Mouse (Mus musculus): Measurements from ENCODE around the gene Pigc. TPM values are rescaled to one million over a fixed set of nuclear protein-coding genes. Genes with fewer than 3 reads are reported as not detected.

Pigc gene
- polyA plus RNA-seq, 1 experiment from 2014 or later: 42.2 TPM

- no peak for ATAC-seq (ENCODE audit: low FRiP score, low TSS enrichment)
- peak overlapping the region; percentile 5; the same call in 1 of the 2 replicates for H3K9ac ChIP-seq (ENCODE audit: low read depth, low read length)
Observed at GRCm38 (mm10) chr1:162009086-162009485, 40.1 kb downstream of the Pigc start.

DNA sequence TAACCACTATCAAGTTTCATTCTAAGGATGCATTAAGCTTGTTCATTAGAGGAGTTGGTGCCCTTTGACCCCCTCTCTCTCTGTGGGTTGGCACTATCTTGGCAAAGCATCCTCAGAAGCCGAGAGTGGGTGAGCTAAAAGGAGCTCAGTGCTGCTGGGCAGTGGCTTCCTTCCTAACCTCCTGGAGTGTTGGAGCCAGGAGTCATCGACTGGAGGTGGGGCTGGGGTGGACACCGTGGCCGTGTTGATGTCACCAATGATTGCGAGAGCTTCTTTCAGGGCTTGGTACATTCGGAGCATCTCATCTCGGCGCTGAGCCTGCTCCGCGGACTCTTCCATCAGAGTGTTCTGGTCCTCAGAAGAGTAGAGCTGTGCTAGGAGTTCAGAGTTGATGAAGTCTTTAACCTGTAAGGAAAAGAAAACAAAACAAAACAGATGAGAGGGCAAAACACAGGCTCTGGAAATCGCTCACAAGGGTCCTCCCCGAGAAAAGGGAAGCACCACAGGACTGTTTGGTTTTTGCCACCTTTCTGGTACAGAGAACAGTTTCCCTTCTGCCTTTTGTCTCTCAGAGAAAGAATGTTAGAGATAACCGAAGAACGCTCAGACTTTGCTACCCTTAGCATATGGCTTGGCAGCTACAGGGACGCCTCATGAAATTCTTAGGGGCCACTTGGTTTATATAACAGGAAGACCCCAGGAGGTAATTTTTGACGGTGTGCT, 42.7 kb downstream of the Pigc start:
- H3K36me3 ChIP-seq (ENCODE audit: control insufficient read depth, insufficient read depth, low read length): no peaks in the 10 kb centered on the region
- 0 out of 2 replicates have a peak overlapping the region, but pooled peaks have one; percentile 2 for H3K27ac ChIP-seq (ENCODE audit: low read depth, low read length)
- 71% methylated on average over 16 of the region's 16 CpGs for WGBS
- no peak overlapping the region for H3K4me3 ChIP-seq (ENCODE audit: low read length)
- no peak overlapping the region for H3K9ac ChIP-seq (ENCODE audit: low read depth, low read length)
- no peak for ATAC-seq (ENCODE audit: low FRiP score, low TSS enrichment)
- no peak overlapping the region for H3K4me2 ChIP-seq (replicated peaks; ENCODE audit: low read depth, low read length)
- peaks cover 44% of the 10 kb centered on the region for H3K4me1 ChIP-seq (ENCODE audit: control insufficient read depth, insufficient read depth, low read length)
- H3K27me3 ChIP-seq (ENCODE audit: control insufficient read depth, insufficient read depth, low read length): no peaks in the 10 kb centered on the region
- H3K9me3 ChIP-seq (ENCODE audit: control insufficient read depth, low read length): no peaks in the 10 kb centered on the region

More at GRCm38 (mm10) chr1:162009086-162009485, 40.1 kb downstream of the Pigc start:
- H3K4me2 ChIP-seq (replicated peaks; ENCODE audit: low read depth, low read length): no peak overlapping the region
- H3K36me3 ChIP-seq (ENCODE audit: control insufficient read depth, insufficient read depth, low read length): no peaks in the 10 kb centered on the region
- H3K27ac ChIP-seq (ENCODE audit: low read depth, low read length): peak overlapping the region; percentile 75
- H3K27me3 ChIP-seq (ENCODE audit: control insufficient read depth, insufficient read depth, low read length): no peaks in the 10 kb centered on the region
- H3K9me3 ChIP-seq (ENCODE audit: control insufficient read depth, low read length): no peaks in the 10 kb centered on the region
- no peak overlapping the region for H3K4me3 ChIP-seq (ENCODE audit: low read length)
- 33% methylated on average over 8 of the region's 8 CpGs for WGBS
- H3K4me1 ChIP-seq (ENCODE audit: control insufficient read depth, insufficient read depth, low read length): peaks cover 40% of the 10 kb centered on the region

DNA sequence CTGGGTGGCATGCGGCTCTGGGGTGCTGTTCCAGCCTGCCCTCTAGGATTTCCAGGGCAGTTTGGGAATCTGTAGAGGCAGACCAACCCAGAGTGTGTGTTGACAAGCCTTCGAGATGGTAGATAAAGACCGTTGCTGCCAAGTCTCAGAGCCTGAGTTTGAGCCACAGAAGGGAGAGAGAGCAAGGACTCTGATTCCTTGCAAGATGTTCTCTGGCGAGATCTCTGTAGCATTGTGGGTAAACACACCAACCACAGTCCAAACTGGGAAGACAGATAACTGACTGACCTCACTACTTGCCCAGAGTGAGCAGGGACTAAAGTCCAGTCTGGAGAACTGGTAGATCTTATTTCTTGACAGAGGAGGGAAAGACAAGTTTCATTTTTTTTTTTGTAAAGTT, 44.6 kb downstream of the Pigc start:
- Histone ChIP-seq H3K4me3 (ENCODE audit: low read length) (no peak overlapping the region), H3K27ac (ENCODE audit: low read depth, low read length) (no peak overlapping the region; the same call in 1 of the 2 replicates), H3K4me1 (ENCODE audit: control insufficient read depth, insufficient read depth, low read length) (peaks cover 48% of the 10 kb centered on the region), H3K36me3 (ENCODE audit: control insufficient read depth, insufficient read depth, low read length) (no peaks in the 10 kb centered on the region), H3K9me3 (ENCODE audit: control insufficient read depth, low read length) (no peaks in the 10 kb centered on the region), H3K9ac (ENCODE audit: low read depth, low read length) (no peak overlapping the region), H3K27me3 (ENCODE audit: control insufficient read depth, insufficient read depth, low read length) (no peaks in the 10 kb centered on the region), H3K4me2 (replicated peaks; ENCODE audit: low read depth, low read length) (no peak overlapping the region)
- no peak for ATAC-seq (ENCODE audit: low FRiP score, low TSS enrichment)
- WGBS: 77% methylated on average over 4 of the region's 4 CpGs

DNA sequence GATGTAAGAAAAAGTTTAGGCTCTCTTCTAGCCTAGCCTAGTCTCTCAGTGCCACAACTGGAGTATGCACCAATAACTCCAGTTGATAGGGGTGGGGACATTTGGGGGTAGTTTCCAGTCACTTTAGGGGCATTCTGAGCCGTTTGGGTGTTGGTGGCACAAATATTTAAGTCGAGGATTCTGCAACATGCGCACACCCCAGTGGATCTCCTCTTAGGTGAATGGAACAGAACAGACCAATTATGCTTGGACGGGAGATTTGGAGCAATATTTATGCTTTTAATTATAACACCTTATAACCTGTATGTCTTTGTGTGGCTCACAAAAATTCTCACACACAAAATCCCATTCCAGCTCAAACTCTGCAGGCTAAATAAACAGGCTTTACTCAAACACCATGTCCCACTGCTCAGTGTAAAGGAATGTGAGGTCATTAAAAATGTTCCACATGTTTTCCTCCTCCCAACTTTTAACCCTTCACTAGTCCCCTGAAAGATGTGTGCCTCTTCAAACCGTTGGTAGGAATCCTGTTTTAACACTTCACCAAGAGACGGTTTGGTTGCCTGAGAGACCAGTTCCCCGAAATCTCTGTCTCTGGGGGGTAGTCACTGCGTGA, 46.4 kb downstream of the Pigc start:
- H3K4me2 ChIP-seq (replicated peaks; ENCODE audit: low read depth, low read length): no peak overlapping the region
- H3K27ac ChIP-seq (ENCODE audit: low read depth, low read length): peak overlapping the region; percentile 79; the same call in 1 of the 2 replicates
- no peak overlapping the region for H3K4me3 ChIP-seq (ENCODE audit: low read length)
- no peaks in the 10 kb centered on the region for H3K9me3 ChIP-seq (ENCODE audit: control insufficient read depth, low read length)
- no peaks in the 10 kb centered on the region for H3K36me3 ChIP-seq (ENCODE audit: control insufficient read depth, insufficient read depth, low read length)
- peaks cover 44% of the 10 kb centered on the region for H3K4me1 ChIP-seq (ENCODE audit: control insufficient read depth, insufficient read depth, low read length)
- 42% methylated on average over 8 of the region's 8 CpGs for WGBS
- ATAC-seq (ENCODE audit: low FRiP score, low TSS enrichment): 0 out of 2 replicates have a peak, but pooled peaks have one; percentile 56
- H3K9ac ChIP-seq (ENCODE audit: low read depth, low read length): no peak overlapping the region
- H3K27me3 ChIP-seq (ENCODE audit: control insufficient read depth, insufficient read depth, low read length): no peaks in the 10 kb centered on the region

GRCm38 (mm10) chr1:162016982-162017381, 48.0 kb downstream of the Pigc start:
- peak; percentile 53; the same call in 1 of the 2 replicates for ATAC-seq (ENCODE audit: low FRiP score, low TSS enrichment)
- H3K9ac ChIP-seq (ENCODE audit: low read depth, low read length): no peak overlapping the region
- H3K36me3 ChIP-seq (ENCODE audit: control insufficient read depth, insufficient read depth, low read length): no peaks in the 10 kb centered on the region
- no peak overlapping the region for H3K4me3 ChIP-seq (ENCODE audit: low read length)
- H3K4me1 ChIP-seq (ENCODE audit: control insufficient read depth, insufficient read depth, low read length): peaks cover 43% of the 10 kb centered on the region
- H3K4me2 ChIP-seq (replicated peaks; ENCODE audit: low read depth, low read length): no peak overlapping the region
- H3K9me3 ChIP-seq (ENCODE audit: control insufficient read depth, low read length): no peaks in the 10 kb centered on the region
- H3K27me3 ChIP-seq (ENCODE audit: control insufficient read depth, insufficient read depth, low read length): no peaks in the 10 kb centered on the region
- 15% methylated on average over 7 of the region's 7 CpGs for WGBS
- H3K27ac ChIP-seq (ENCODE audit: low read depth, low read length): peak overlapping the region; percentile 79

- no peaks in the 10 kb centered on the region for H3K9me3 ChIP-seq (ENCODE audit: control insufficient read depth, low read length)
- H3K27ac ChIP-seq (ENCODE audit: low read depth, low read length): peak overlapping the region; percentile 79
- WGBS: 20% methylated on average over 13 of the region's 13 CpGs
- H3K9ac ChIP-seq (ENCODE audit: low read depth, low read length): no peak overlapping the region
- no peaks in the 10 kb centered on the region for H3K36me3 ChIP-seq (ENCODE audit: control insufficient read depth, insufficient read depth, low read length)
- H3K4me2 ChIP-seq (replicated peaks; ENCODE audit: low read depth, low read length): no peak overlapping the region; the same call in 1 of the 2 replicates
- peak; percentile 19; the same call in 1 of the 2 replicates for ATAC-seq (ENCODE audit: low FRiP score, low TSS enrichment)
- H3K27me3 ChIP-seq (ENCODE audit: control insufficient read depth, insufficient read depth, low read length): no peaks in the 10 kb centered on the region
- no peak overlapping the region for H3K4me3 ChIP-seq (ENCODE audit: low read length)
- peaks cover 43% of the 10 kb centered on the region for H3K4me1 ChIP-seq (ENCODE audit: control insufficient read depth, insufficient read depth, low read length)
Observed at GRCm38 (mm10) chr1:162017975-162018600, 49.1 kb downstream of the Pigc start.

- H3K36me3 ChIP-seq (ENCODE audit: control insufficient read depth, insufficient read depth, low read length): no peaks in the 10 kb centered on the region
- H3K9ac ChIP-seq (ENCODE audit: low read depth, low read length): no peak overlapping the region
- H3K4me1 ChIP-seq (ENCODE audit: control insufficient read depth, insufficient read depth, low read length): peaks cover 39% of the 10 kb centered on the region
- H3K9me3 ChIP-seq (ENCODE audit: control insufficient read depth, low read length): no peaks in the 10 kb centered on the region
- H3K4me2 ChIP-seq (replicated peaks; ENCODE audit: low read depth, low read length): no peak overlapping the region
- WGBS: 30% methylated on average over 6 of the region's 6 CpGs
- no peak for ATAC-seq (ENCODE audit: low FRiP score, low TSS enrichment)
- H3K27ac ChIP-seq (ENCODE audit: low read depth, low read length): peak overlapping the region; percentile 79
- H3K27me3 ChIP-seq (ENCODE audit: control insufficient read depth, insufficient read depth, low read length): no peaks in the 10 kb centered on the region
- no peak overlapping the region for H3K4me3 ChIP-seq (ENCODE audit: low read length)
Observed at GRCm38 (mm10) chr1:162018601-162018977, 49.6 kb downstream of the Pigc start.

GRCm38 (mm10) chr1:162020303-162020731, 51.3 kb downstream of the Pigc start:
- 49% methylated on average over 7 of the region's 7 CpGs for WGBS

DNA sequence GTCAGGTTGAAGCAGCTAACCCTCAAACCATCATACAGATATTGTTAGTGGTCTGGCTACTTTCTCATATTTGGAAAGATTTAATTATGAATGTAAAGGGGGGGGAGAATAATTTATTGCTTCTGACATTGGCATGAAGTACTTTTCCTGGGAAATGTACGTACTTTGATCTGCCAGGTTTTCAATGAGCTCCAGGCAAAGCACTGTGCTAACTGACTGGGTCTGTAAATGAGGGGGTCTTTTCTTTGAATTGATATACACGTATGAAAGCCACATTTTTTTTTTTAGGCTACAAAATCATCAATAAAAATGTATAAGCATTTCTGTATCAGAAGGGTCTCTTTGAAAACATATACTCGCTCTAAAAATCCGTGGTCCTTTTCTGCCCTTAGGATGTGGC, 51.8 kb downstream of the Pigc start:
- Histone ChIP-seq H3K4me3 (ENCODE audit: low read length) (no peak overlapping the region), H3K4me1 (ENCODE audit: control insufficient read depth, insufficient read depth, low read length) (peaks cover 23% of the 10 kb centered on the region)
- 64% methylated on average over 4 of the region's 4 CpGs for WGBS

More at GRCm38 (mm10) chr1:162020303-162020731, 51.3 kb downstream of the Pigc start:
- H3K36me3 ChIP-seq (ENCODE audit: control insufficient read depth, insufficient read depth, low read length): no peaks in the 10 kb centered on the region
- H3K27me3 ChIP-seq (ENCODE audit: control insufficient read depth, insufficient read depth, low read length): no peaks in the 10 kb centered on the region
- peaks cover 27% of the 10 kb centered on the region for H3K4me1 ChIP-seq (ENCODE audit: control insufficient read depth, insufficient read depth, low read length)
- H3K27ac ChIP-seq (ENCODE audit: low read depth, low read length): no peak overlapping the region; the same call in 1 of the 2 replicates
- no peaks in the 10 kb centered on the region for H3K9me3 ChIP-seq (ENCODE audit: control insufficient read depth, low read length)
- H3K4me2 ChIP-seq (replicated peaks; ENCODE audit: low read depth, low read length): no peak overlapping the region
- H3K9ac ChIP-seq (ENCODE audit: low read depth, low read length): no peak overlapping the region
- H3K4me3 ChIP-seq (ENCODE audit: low read length): no peak overlapping the region
- ATAC-seq (ENCODE audit: low FRiP score, low TSS enrichment): no peak

More for the DNA sequence above, 51.8 kb downstream of the Pigc start:
- Histone ChIP-seq H3K27ac (ENCODE audit: low read depth, low read length) (no peak overlapping the region), H3K9me3 (ENCODE audit: control insufficient read depth, low read length) (no peaks in the 10 kb centered on the region), H3K27me3 (ENCODE audit: control insufficient read depth, insufficient read depth, low read length) (no peaks in the 10 kb centered on the region), H3K36me3 (ENCODE audit: control insufficient read depth, insufficient read depth, low read length) (no peaks in the 10 kb centered on the region), H3K9ac (ENCODE audit: low read depth, low read length) (no peak overlapping the region), H3K4me2 (replicated peaks; ENCODE audit: low read depth, low read length) (no peak overlapping the region)
- ATAC-seq (ENCODE audit: low FRiP score, low TSS enrichment): no peak

Measured in kidney, embryonic 14.5 days (tissue).